Mouse (Mus musculus) frontal cortex, postnatal 36 days (tissue): Measurements from ENCODE around the gene Tmsb10.

Experiments used
- DNase-seq, 2 experiments: peaks; one replicate each; pipeline ENCODE4 v3.0.0; 2022; ENCODE audit warnings: low spot score in 2 of 2

Gene Tmsb10

GRCm38 (mm10) chr6:72911261-72911660 lies 47.3 kb downstream of the Tmsb10 start:
- DNase-seq: no peak
